Mouse (Mus musculus) liver, embryonic 16.5 days (tissue): ENCODE data around the gene Gm10408. TPM values are rescaled to one million over a fixed set of nuclear protein-coding genes. Genes with fewer than 3 reads are reported as not detected.
"Not testable (repeated sequence)": the region's sequence is repeated elsewhere in the genome, so short reads cannot be mapped to it uniquely, and the experiment has no call there.

Experiments
- ATAC-seq: fragments of 200-750 bp; cut with Nextera tagmentation; 2 replicates; pipeline ENCODE4 v1.8.0; 2017; ENCODE audit warnings: low read depth, mild to moderate bottlenecking, moderate number of reproducible peaks, moderate library complexity
- H3K27ac ChIP-seq: fragments of 300-500 bp; sonication (generic); 2 replicates; pipeline ENCODE4 v1.5.1; 2014; ENCODE audit warnings: mild to moderate bottlenecking, low read length
- H3K27me3 ChIP-seq: fragments of 300-500 bp; sonication (generic); 2 replicates; pipeline ENCODE4 v1.6.1; 2014; ENCODE audit warnings: low read depth, low read length, mixed read lengths; ENCODE audit not compliant: control insufficient read depth, insufficient read depth
- H3K36me3 ChIP-seq: fragments of 300-500 bp; sonication (generic); 2 replicates; pipeline ENCODE4 v1.6.1; 2014; ENCODE audit warnings: mild to moderate bottlenecking; ENCODE audit not compliant: control insufficient read depth, insufficient read depth
- H3K4me1 ChIP-seq: fragments of 300-500 bp; sonication (generic); 2 replicates; pipeline ENCODE4 v1.6.1; 2014; ENCODE audit warnings: low read depth, low read length, mixed read lengths; ENCODE audit not compliant: control insufficient read depth
- H3K4me2 ChIP-seq: fragments of 300-500 bp; sonication (generic); 2 replicates; pipeline ENCODE4 v1.6.1; 2014; ENCODE audit warnings: low read depth, low read length, mixed read lengths
- H3K4me3 ChIP-seq: fragments of 300-500 bp; sonication (generic); 2 replicates; pipeline ENCODE4 v1.5.1; 2014; ENCODE audit warnings: low read depth, mild to moderate bottlenecking, low read length
- H3K9ac ChIP-seq: fragments of 300-500 bp; sonication (generic); 2 replicates; pipeline ENCODE4 v1.6.1; 2014; ENCODE audit warnings: low read depth, low read length
- H3K9me3 ChIP-seq: fragments of 300-500 bp; sonication (generic); replicated peaks from 2 replicates; pipeline ENCODE4 v1.6.1; 2016; ENCODE audit warnings: low read length; ENCODE audit not compliant: control insufficient read depth
- whole genome bisulfite sequencing: fragments of 180-500 bp; shearing (Covaris S2); extraction: QIAGEN DNeasy Blood & Tissue Kit; methylation state at CpG from one replicate; pipeline ENCODE4 v1.1.7; 2014; ENCODE audit not compliant: insufficient replicate concordance; 5-methylcytosine and 5-hydroxymethylcytosine counted together
- polyA plus RNA-seq: library from polyadenylated mRNA; unstranded; fragments of >200 nt; fragmentation: Nextera tagmentation; extraction: Ambion mirVana; gene quantifications from 2 replicates; pipeline ENCODE4 v1.2.1, GENCODE M21; 2015

Gm10408 gene
- polyA plus RNA-seq, result not detected in 2 replicates

DNA sequence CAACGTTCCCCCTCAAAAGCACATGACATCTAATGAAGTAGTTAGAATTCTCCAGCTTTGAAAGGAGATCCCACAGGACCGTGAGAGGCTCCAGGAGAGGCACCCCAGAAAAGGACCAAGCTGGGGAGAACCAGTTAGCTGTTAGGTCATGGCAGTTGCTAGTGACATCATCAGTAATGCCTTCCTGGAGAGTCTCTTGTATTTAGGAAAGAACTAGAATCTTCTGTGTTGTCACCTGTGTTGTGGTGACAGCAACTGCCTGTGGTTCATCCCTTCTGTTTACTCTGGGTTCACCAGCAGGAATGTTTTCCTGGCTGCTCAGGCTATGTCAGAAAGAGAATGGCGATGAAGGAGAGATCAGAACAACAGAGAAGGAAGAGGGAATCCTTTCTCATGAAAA lies at the start of gene Gm10408:
Gm10408 (plus strand) TSS at position 301 of the 400 bp plus-strand sequence.
- not testable (repeated sequence) for H3K4me3 ChIP-seq, H3K4me2 ChIP-seq, H3K27ac ChIP-seq, H3K9ac ChIP-seq, H3K36me3 ChIP-seq, H3K9me3 ChIP-seq, H3K27me3 ChIP-seq, ATAC-seq, H3K4me1 ChIP-seq
- WGBS, result no CpG with 5 or more reads among the region's 3 CpGs

DNA sequence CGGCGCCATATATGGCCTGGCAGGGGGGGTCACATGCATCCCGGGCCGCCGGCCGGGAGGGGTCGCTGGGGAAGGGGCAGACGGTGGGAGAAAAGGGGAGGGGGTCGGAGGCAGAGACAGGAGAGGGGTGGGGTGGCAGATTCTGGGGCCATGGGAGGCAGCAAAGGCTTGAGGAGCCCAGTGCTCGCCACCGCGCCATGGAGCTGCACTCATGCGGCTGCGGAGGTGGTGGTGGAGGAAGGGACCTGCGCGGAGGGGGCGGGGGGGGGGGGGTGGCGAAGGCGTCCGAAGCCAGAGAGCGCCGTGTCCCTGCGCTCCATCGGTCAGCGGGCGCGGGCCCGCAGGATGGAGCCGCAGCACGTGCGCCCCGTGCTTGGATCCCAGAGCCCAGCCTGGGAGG lies 36.9 kb upstream of the Gm10408 start, which contains the start of gene Gm10409:
Gm10409 (plus strand) TSS at position 301 of the 400 bp plus-strand sequence.
- H3K4me3 ChIP-seq, H3K4me1 ChIP-seq, H3K27me3 ChIP-seq, H3K9me3 ChIP-seq, H3K9ac ChIP-seq, ATAC-seq, H3K27ac ChIP-seq, H3K4me2 ChIP-seq, H3K36me3 ChIP-seq: not testable (repeated sequence)
- WGBS, result no CpG with 5 or more reads among the region's 32 CpGs

DNA sequence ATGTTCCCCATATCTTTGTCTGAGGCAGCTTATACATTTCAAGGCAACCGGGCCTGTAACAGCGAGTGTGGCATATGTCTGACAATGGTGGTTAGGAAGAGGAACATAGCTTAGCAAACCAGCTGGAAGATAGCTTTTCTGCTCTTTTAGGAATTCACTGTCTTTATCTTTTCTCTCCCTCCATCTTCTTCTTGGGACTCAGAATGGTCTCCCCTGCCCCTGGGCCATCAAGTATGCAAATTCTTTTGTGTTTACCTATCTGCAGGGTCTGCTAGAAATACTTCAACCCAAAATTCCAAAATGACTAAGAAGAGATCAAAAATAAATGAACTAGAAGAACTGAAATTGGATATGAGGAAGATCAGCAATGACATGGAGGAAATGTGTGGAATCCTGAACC lies 21.4 kb upstream of the Gm10408 start, which contains the start of gene Gm3005:
Gm3005 (plus strand) TSS at position 301 of the 400 bp plus-strand sequence.
- not testable (repeated sequence) for ATAC-seq, H3K4me2 ChIP-seq, H3K36me3 ChIP-seq, H3K9me3 ChIP-seq, H3K27me3 ChIP-seq, H3K4me1 ChIP-seq, H3K9ac ChIP-seq, H3K27ac ChIP-seq, H3K4me3 ChIP-seq
- no CpG with 5 or more reads among the region's 2 CpGs for WGBS

Other genes with a start within 250 kb of the Gm10408 start
- 0.25 and 0.58 TPM in 2 replicates for gene D830030K20Rik, start 240.9 kb upstream of the Gm10408 start, polyA plus RNA-seq
- gene Gm2956, start 116.8 kb upstream of the Gm10408 start, polyA plus RNA-seq, result not detected in 2 replicates
- gene Gm10413, start 54.3 kb upstream of the Gm10408 start, polyA plus RNA-seq, result not detected in 2 replicates
- not detected in 2 replicates for gene Gm10409, start 36.8 kb upstream of the Gm10408 start, polyA plus RNA-seq
- gene Gm3005, start 21.3 kb upstream of the Gm10408 start, polyA plus RNA-seq, result not detected in 2 replicates
- not detected in 2 replicates for gene Gm3012, start 185.1 kb downstream of the Gm10408 start, polyA plus RNA-seq
- gene Gm3020, start 202.7 kb downstream of the Gm10408 start, polyA plus RNA-seq, result not detected in 2 replicates
- gene Gm3043, start 239.4 kb downstream of the Gm10408 start, polyA plus RNA-seq, result not detected in 2 replicates